Mouse (Mus musculus) intestine, postnatal 0 days (tissue): ENCODE data around the gene Tor4a. TPM values are rescaled to one million over a fixed set of nuclear protein-coding genes. Genes with fewer than 3 reads are reported as not detected.

Source experiments
- ATAC-seq: fragments of 200-750 bp; cut with Nextera tagmentation; 2 replicates; pipeline ENCODE4 v1.8.0; 2017; ENCODE audit warnings: mild to moderate bottlenecking, moderate TSS enrichment, moderate library complexity
- H3K27ac ChIP-seq: fragments of 300-500 bp; sonication (generic); 2 replicates; pipeline ENCODE4 v1.5.1; 2014; ENCODE audit warnings: mild to moderate bottlenecking, low read depth, low read length, moderate library complexity
- H3K27me3 ChIP-seq: fragments of 300-500 bp; sonication (generic); replicated peaks from 2 replicates; pipeline ENCODE4 v1.6.1; 2014; ENCODE audit warnings: low read length, mixed read lengths; ENCODE audit not compliant: control insufficient read depth, insufficient read depth
- H3K36me3 ChIP-seq: fragments of 300-500 bp; sonication (generic); 2 replicates; pipeline ENCODE4 v1.6.1; 2014; ENCODE audit warnings: mild to moderate bottlenecking, moderate library complexity; ENCODE audit not compliant: control insufficient read depth, insufficient read depth
- H3K4me1 ChIP-seq: fragments of 300-500 bp; sonication (generic); replicated peaks from 2 replicates; pipeline ENCODE4 v1.6.1; 2014; ENCODE audit warnings: antibody characterized with exemption, low read length, mixed read lengths; ENCODE audit not compliant: control insufficient read depth, insufficient read depth
- H3K4me2 ChIP-seq: fragments of 300-500 bp; sonication (generic); replicated peaks from 2 replicates; pipeline ENCODE4 v1.6.1; 2014; ENCODE audit warnings: low read depth, mild to moderate bottlenecking, moderate library complexity
- H3K4me3 ChIP-seq: fragments of 300-500 bp; sonication (generic); 2 replicates; pipeline ENCODE4 v1.5.1; 2014; ENCODE audit warnings: low read depth, low read length
- H3K9ac ChIP-seq: fragments of 300-500 bp; sonication (generic); 2 replicates; pipeline ENCODE4 v1.6.1; 2014; ENCODE audit warnings: mild to moderate bottlenecking, low read depth, low read length
- H3K9me3 ChIP-seq: fragments of 300-500 bp; sonication (generic); 2 replicates; pipeline ENCODE4 v1.6.1; 2016; ENCODE audit warnings: mixed run types; ENCODE audit not compliant: control insufficient read depth
- CTCF ChIP-seq: sonication (generic); IDR thresholded peaks from 2 replicates; pipeline ENCODE4 v1.5.1; 2016; ENCODE audit warnings: low read depth, mild to moderate bottlenecking, control low read depth, antibody characterized with exemption, moderate library complexity
- WGBS: fragments of 180-500 bp; shearing (Covaris S2); extraction: QIAGEN DNeasy Blood & Tissue Kit; methylation state at CpG from one replicate; pipeline ENCODE4 v1.1.7; 2014; 5-methylcytosine and 5-hydroxymethylcytosine counted together
- polyA plus RNA-seq: library from polyadenylated mRNA; unstranded; fragments of >200 nt; fragmentation: Nextera tagmentation; extraction: Ambion mirVana; gene quantifications from 2 replicates; pipeline ENCODE4 v1.2.1, GENCODE M21; 2015

Tor4a gene
- polyA plus RNA-seq, 1 experiment from 2014 or later, result 12.6 TPM

- Histone ChIP-seq H3K4me1 (peaks cover 19% of the 10 kb centered on the region; the same call in 1 of the 2 replicates), H3K9ac (no peak overlapping the region), H3K4me2 (no peak overlapping the region; the same call in 1 of the 2 replicates), H3K4me3 (no peak overlapping the region), H3K36me3 (peaks cover 57% of the 10 kb centered on the region), H3K27me3 (no peaks in the 10 kb centered on the region), H3K27ac (no peak overlapping the region; the same call in 1 of the 2 replicates), H3K9me3 (no peaks in the 10 kb centered on the region)
- no peak for TF ChIP-seq CTCF
- ATAC-seq, result no peak
Measured at GRCm38 (mm10) chr2:25197946-25198345, 1.3 kb upstream of the Tor4a start.

GRCm38 (mm10) chr2:25197191-25197590 lies 505 bp upstream of the Tor4a start:
- Histone ChIP-seq H3K27ac (peak overlapping the region; percentile 91), H3K9ac (0 out of 2 replicates have a peak overlapping the region, but pooled peaks have one; percentile 24)

GRCm38 (mm10) chr2:25195211-25196156 lies 1.2 kb downstream of the Tor4a start:
- WGBS, result 18% methylated on average over 55 of the region's 55 CpGs
- peak overlapping the region; percentile 54 for H3K9ac ChIP-seq
- peak; percentile 34 for ATAC-seq
- peak overlapping the region; percentile 37 for H3K4me3 ChIP-seq
- no peaks in the 10 kb centered on the region for H3K27me3 ChIP-seq
- TF ChIP-seq CTCF, result no peak; the same call in 1 of the 2 replicates
- peak overlapping the region; percentile 66 for H3K4me2 ChIP-seq
- peaks cover 33% of the 10 kb centered on the region for H3K36me3 ChIP-seq
- H3K4me1 ChIP-seq, result peaks cover 19% of the 10 kb centered on the region; the same call in 1 of the 2 replicates
- H3K27ac ChIP-seq, result peak overlapping the region; percentile 91
- H3K9me3 ChIP-seq, result no peaks in the 10 kb centered on the region

More at GRCm38 (mm10) chr2:25197191-25197590, 505 bp upstream of the Tor4a start:
- no peak for TF ChIP-seq CTCF
- Histone ChIP-seq H3K4me1 (peaks cover 19% of the 10 kb centered on the region; the same call in 1 of the 2 replicates), H3K4me2 (peak overlapping the region; percentile 66), H3K9me3 (no peaks in the 10 kb centered on the region), H3K27me3 (no peaks in the 10 kb centered on the region), H3K36me3 (peaks cover 50% of the 10 kb centered on the region), H3K4me3 (peak overlapping the region; percentile 37)
- no peak for ATAC-seq
- WGBS, result 13% methylated on average over 2 of the region's 2 CpGs

GRCm38 (mm10) chr2:25194486-25195171 lies 2.1 kb downstream of the Tor4a start:
- Histone ChIP-seq H3K4me3 (peak overlapping the region; percentile 37), H3K27ac (no peak overlapping the region; the same call in 1 of the 2 replicates), H3K4me1 (peaks cover 19% of the 10 kb centered on the region; the same call in 1 of the 2 replicates), H3K9me3 (no peaks in the 10 kb centered on the region), H3K27me3 (no peaks in the 10 kb centered on the region), H3K4me2 (peak overlapping the region; percentile 66), H3K36me3 (peaks cover 24% of the 10 kb centered on the region), H3K9ac (no peak overlapping the region)
- TF ChIP-seq CTCF, result no peak
- 72% methylated on average over 17 of the region's 17 CpGs for WGBS
- no peak for ATAC-seq

- TF ChIP-seq CTCF, result no peak
- H3K9ac ChIP-seq, result no peak overlapping the region
- H3K9me3 ChIP-seq, result no peaks in the 10 kb centered on the region
- H3K4me3 ChIP-seq, result no peak overlapping the region
- no peak for ATAC-seq
- peak overlapping the region; percentile 66 for H3K4me2 ChIP-seq
- no peaks in the 10 kb centered on the region for H3K27me3 ChIP-seq
- WGBS, result 60% methylated on average over 5 of the region's 5 CpGs
- peaks cover 19% of the 10 kb centered on the region; the same call in 1 of the 2 replicates for H3K4me1 ChIP-seq
- H3K36me3 ChIP-seq, result peaks cover 18% of the 10 kb centered on the region; the same call in 1 of the 2 replicates
- peak overlapping the region; percentile 60 for H3K27ac ChIP-seq
Measured at GRCm38 (mm10) chr2:25194006-25194405, 2.7 kb downstream of the Tor4a start.

- peak; percentile 83 for ATAC-seq
- no peak overlapping the region for H3K4me3 ChIP-seq
- no peak overlapping the region for H3K9ac ChIP-seq
- WGBS, result 0% methylated on average over 6 of the region's 6 CpGs
- H3K4me2 ChIP-seq, result peak overlapping the region; percentile 66
- H3K27me3 ChIP-seq, result no peaks in the 10 kb centered on the region
- no peaks in the 10 kb centered on the region for H3K9me3 ChIP-seq
- H3K27ac ChIP-seq, result no peak overlapping the region
- peaks cover 11% of the 10 kb centered on the region; the same call in 1 of the 2 replicates for H3K36me3 ChIP-seq
- peaks cover 19% of the 10 kb centered on the region; the same call in 1 of the 2 replicates for H3K4me1 ChIP-seq
- TF ChIP-seq CTCF, result peak; percentile 99
Measured at GRCm38 (mm10) chr2:25193330-25193770, 3.3 kb downstream of the Tor4a start.
